Mouse (Mus musculus) liver, adult 2 months (tissue): Measurements from ENCODE around the gene Fam69a. TPM values are rescaled to one million over a fixed set of nuclear protein-coding genes. Genes with fewer than 3 reads are reported as not detected.

Experiments used
- DNase-seq: peaks from one replicate; pipeline ENCODE4 v3.0.0-alpha.2; 2011; ENCODE audit warnings: low read depth, low spot score; ENCODE audit errors: extremely low read depth
- H3K27ac ChIP-seq: fragments of 200-500 bp; replicated peaks from 2 replicates; pipeline ENCODE4 v1.5.1; 2012; ENCODE audit warnings: low read depth, mild to moderate bottlenecking, control low read depth, inconsistent platforms, low read length; ENCODE audit not compliant: insufficient read depth
- H3K27me3 ChIP-seq: fragments of 200-500 bp; 2 replicates; pipeline ENCODE4 v1.6.1; 2012; ENCODE audit warnings: mild to moderate bottlenecking, moderate library complexity, low read length, inconsistent platforms; ENCODE audit not compliant: control insufficient read depth, insufficient read depth
- H3K36me3 ChIP-seq: fragments of 200-500 bp; 2 replicates; pipeline ENCODE4 v1.6.1; 2012; ENCODE audit warnings: low read length, inconsistent platforms; ENCODE audit not compliant: control insufficient read depth, insufficient read depth
- H3K4me1 ChIP-seq: fragments of 200-500 bp; 2 replicates; pipeline ENCODE4 v1.6.1; 2011; ENCODE audit warnings: low read length; ENCODE audit not compliant: control insufficient read depth, insufficient read depth
- H3K4me3 ChIP-seq: fragments of 200-500 bp; 2 replicates; pipeline ENCODE4 v1.5.1; 2011; ENCODE audit warnings: low read depth, mild to moderate bottlenecking, control low read depth, low read length, moderate library complexity; ENCODE audit not compliant: insufficient read depth
- H3K79me2 ChIP-seq: fragments of 200-500 bp; 2 replicates; pipeline ENCODE4 v1.6.1; 2012; ENCODE audit warnings: inconsistent platforms, mild to moderate bottlenecking, low read length, moderate library complexity; ENCODE audit not compliant: control insufficient read depth, insufficient read depth
- H3K9ac ChIP-seq: fragments of 200-500 bp; 2 replicates; pipeline ENCODE4 v1.6.1; 2012; ENCODE audit warnings: low read depth, mild to moderate bottlenecking, control low read depth, inconsistent platforms, low read length
- CTCF ChIP-seq: fragments of 200-500 bp; IDR thresholded peaks from 2 replicates; pipeline ENCODE4 v1.5.1; 2011; ENCODE audit warnings: low read depth, low read length, control low read depth
- POLR2A ChIP-seq: fragments of 200-500 bp; IDR thresholded peaks from 2 replicates; pipeline ENCODE4 v1.6.1; 2011; ENCODE audit warnings: low read length, control low read depth; ENCODE audit not compliant: insufficient read depth; ENCODE audit errors: extremely low read depth
- WGBS: fragments of 180-500 bp; shearing (Covaris S2); methylation state at CpG from one replicate; pipeline ENCODE4 v1.1.7; 2018; 5-methylcytosine and 5-hydroxymethylcytosine counted together
- polyA plus RNA-seq: library from polyadenylated mRNA; depleted of rRNA; stranded (reverse); fragments of >200 nt; gene quantifications from 2 replicates; pipeline ENCODE4 v1.2.3, GENCODE M21; 2012
- total RNA-seq: library from RNA; depleted of rRNA; stranded (reverse); fragments of >200 nt; gene quantifications from 2 replicates; pipeline ENCODE4 v1.2.3, GENCODE M21; 2014

Gene Fam69a
- total and polyA plus RNA-seq, 2 experiments, result 1.4 to 5.3 TPM

DNA sequence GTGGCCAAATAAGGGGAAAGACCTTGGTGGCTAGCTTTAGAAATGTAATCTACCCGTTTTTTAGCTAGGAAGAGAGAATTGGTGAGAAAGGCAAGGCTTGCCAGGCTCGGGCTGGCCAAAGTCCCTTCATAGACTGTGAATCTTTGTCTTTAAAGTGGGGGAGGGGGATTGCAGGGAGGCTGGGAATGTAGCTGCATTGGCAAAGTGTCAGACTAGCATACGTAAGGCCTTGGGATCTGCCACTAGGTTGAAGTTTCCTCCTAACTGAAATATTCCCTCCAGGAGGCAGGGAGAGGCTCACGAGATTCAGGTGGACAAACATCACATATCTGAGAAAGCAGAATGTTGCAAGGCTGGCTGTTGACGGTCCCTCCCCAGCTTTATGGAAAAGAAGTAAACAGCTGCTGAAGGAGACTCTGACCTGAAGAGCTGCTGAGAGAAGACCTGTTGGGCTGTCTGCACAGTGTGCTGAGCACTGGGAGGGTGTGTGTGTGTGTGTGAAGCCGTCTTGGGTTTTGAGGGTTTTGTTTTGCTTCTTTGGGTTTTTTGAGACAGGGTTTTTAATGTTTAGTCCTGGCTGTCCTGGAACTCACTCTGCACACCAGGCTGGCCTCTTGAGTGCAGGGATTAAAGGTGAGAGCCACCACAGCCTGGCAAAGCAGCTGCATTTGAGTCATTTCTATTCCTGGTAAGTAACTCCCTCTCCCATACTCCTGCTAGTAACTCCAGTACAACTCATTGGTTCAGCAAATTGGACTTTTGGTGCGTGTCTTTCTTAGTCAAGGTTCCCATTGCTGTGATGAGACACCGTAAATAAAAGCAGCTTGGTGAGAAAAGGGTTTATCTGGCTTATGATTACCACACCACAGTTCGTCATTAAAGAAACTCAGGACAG, 96.6 kb downstream of the Fam69a start:
- H3K9ac ChIP-seq, result peak overlapping the region; percentile 61
- 20% methylated on average over 9 of the region's 9 CpGs for WGBS
- TF ChIP-seq POLR2A, result no peak
- TF ChIP-seq CTCF, result no peak
- H3K27ac ChIP-seq, result peak overlapping the region; percentile 90
- H3K36me3 ChIP-seq, result no peaks in the 10 kb centered on the region
- peaks cover 9% of the 10 kb centered on the region for H3K4me1 ChIP-seq
- H3K79me2 ChIP-seq, result no peaks in the 10 kb centered on the region
- no peaks in the 10 kb centered on the region for H3K27me3 ChIP-seq
- DNase-seq, result peak; percentile 83
- peak overlapping the region; percentile 13; the same call in 1 of the 2 replicates for H3K4me3 ChIP-seq

DNA sequence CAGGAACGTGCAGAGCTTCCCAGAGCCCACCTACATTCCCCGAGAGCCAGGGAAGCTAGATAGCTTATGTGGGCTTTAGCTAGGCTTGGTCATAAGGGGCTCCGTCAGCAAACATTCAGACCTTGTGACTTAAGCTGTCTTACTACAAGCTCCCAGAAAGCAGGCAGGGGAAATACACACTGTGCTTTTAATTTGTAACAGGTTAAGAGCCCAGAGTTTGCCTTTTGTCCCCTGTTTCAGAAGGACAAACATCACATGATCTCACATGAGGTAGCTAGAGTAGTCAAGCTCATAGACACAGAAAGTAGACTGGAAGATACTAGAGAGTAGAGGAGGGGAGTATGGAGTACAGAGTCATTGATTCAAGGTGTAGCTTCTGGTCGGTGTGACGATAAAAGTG, 106.2 kb downstream of the Fam69a start:
- no peak for TF ChIP-seq POLR2A
- TF ChIP-seq CTCF, result no peak
- DNase-seq, result peak; percentile 99
- peak overlapping the region; percentile 80 for H3K9ac ChIP-seq
- H3K27ac ChIP-seq, result peak overlapping the region; percentile 100
- no peaks in the 10 kb centered on the region for H3K79me2 ChIP-seq
- H3K4me3 ChIP-seq, result no peak overlapping the region; the same call in 1 of the 2 replicates
- no peaks in the 10 kb centered on the region; the same call in 1 of the 2 replicates for H3K4me1 ChIP-seq
- no peaks in the 10 kb centered on the region for H3K27me3 ChIP-seq
- H3K36me3 ChIP-seq, result no peaks in the 10 kb centered on the region
- 14% methylated on average over 5 of the region's 5 CpGs for WGBS

DNA sequence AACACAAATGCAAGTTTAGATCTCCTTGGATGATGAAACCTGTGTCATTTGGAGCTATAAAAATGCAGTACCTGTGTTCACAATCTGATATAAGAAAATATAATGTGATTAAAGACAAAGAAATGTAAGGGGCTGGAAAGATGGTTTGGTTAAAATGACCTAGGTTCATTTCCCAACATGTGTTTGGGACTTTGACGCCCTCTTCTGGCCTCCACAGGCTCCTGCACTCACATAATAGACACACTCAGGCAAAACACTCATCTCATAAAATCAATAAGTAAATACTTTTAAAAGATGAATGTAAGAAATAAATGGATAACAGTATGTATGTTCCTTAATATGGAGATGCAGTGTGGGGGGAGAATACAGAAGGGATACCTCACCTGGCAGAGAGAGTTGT, 109.8 kb downstream of the Fam69a start:
- H3K27me3 ChIP-seq, result no peaks in the 10 kb centered on the region
- peaks cover 10% of the 10 kb centered on the region; the same call in 1 of the 2 replicates for H3K79me2 ChIP-seq
- peaks cover 8% of the 10 kb centered on the region for H3K4me1 ChIP-seq
- no peak for DNase-seq
- H3K9ac ChIP-seq, result no peak overlapping the region
- WGBS, result 97% methylated on average over 1 of the region's 1 CpGs
- H3K36me3 ChIP-seq, result no peaks in the 10 kb centered on the region
- H3K4me3 ChIP-seq, result no peak overlapping the region
- TF ChIP-seq POLR2A (no peak), CTCF (peak; percentile 13; the same call in 1 of the 2 replicates)
- no peak overlapping the region for H3K27ac ChIP-seq

DNA sequence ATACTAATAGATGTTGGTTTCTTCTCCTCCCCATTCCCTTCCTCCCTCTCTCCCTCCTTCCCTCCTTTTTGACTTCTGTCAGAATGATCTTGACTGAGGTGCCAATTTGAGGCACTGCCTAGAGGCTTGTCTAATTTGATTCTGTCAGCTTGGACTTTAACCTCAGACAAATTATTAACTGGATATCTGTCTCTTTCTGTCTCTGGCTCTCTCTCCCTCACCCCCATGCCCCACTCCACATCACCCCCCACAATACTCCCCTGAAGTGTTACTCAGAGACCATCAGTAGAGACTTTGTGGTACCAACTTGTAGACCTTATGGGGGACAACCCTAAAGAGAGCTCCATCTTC, 111.6 kb downstream of the Fam69a start:
- H3K9ac ChIP-seq, result no peak overlapping the region; the same call in 1 of the 2 replicates
- peak overlapping the region; percentile 41 for H3K27ac ChIP-seq
- H3K79me2 ChIP-seq, result peaks cover 10% of the 10 kb centered on the region; the same call in 1 of the 2 replicates
- H3K4me3 ChIP-seq, result no peak overlapping the region
- peaks cover 8% of the 10 kb centered on the region for H3K4me1 ChIP-seq
- H3K27me3 ChIP-seq, result no peaks in the 10 kb centered on the region
- TF ChIP-seq CTCF, result no peak
- no peak for TF ChIP-seq POLR2A
- 0 out of 2 replicates have a peak, but pooled peaks cover 2% of the 10 kb centered on the region for H3K36me3 ChIP-seq
- DNase-seq, result peak; percentile 90

GRCm38 (mm10) chr5:107874561-107875260, 112.2 kb downstream of the Fam69a start, which contains the start of gene Evi5:
Gene Evi5, minus strand, starts transcription at chr5:107875107.
- TF ChIP-seq CTCF (no peak), POLR2A (no peak)
- Histone ChIP-seq H3K4me1 (peaks cover 10% of the 10 kb centered on the region), H3K79me2 (peaks cover 10% of the 10 kb centered on the region; the same call in 1 of the 2 replicates), H3K27ac (peak within 1 kb of the TSS; percentile 56), H3K27me3 (no peaks in the 10 kb centered on the region), H3K36me3 (0 out of 2 replicates have a peak, but pooled peaks cover 2% of the 10 kb centered on the region), H3K4me3 (peak within 1 kb of the TSS; percentile 60), H3K9ac (peak within 1 kb of the TSS; percentile 69)
- DNase-seq, result peak; percentile 80
- WGBS, result 14% methylated on average over 4 of the region's 4 CpGs
